Mouse (Mus musculus): ENCODE data around the gene Hes2.

GRCm38 (mm10) chr4:152197545-152197944, 38.9 kb downstream of the Hes2 start:
- no peak for TF ChIP-seq CTCF (IDR thresholded peaks at IDR 0.05; ENCODE audit: low read depth, low read length)
- no peak for TF ChIP-seq GATA1 (IDR thresholded peaks at IDR 0.05; ENCODE audit: borderline replicate concordance, low read length)

Data from G1E (cell line).